Mouse (Mus musculus): ENCODE results near the gene Dna2. TPM values are rescaled to one million over a fixed set of nuclear protein-coding genes. Genes with fewer than 3 reads are reported as not detected.

Dna2 gene
- polyA plus RNA-seq, 1 experiment from 2014 or later, result 40.7 TPM

DNA sequence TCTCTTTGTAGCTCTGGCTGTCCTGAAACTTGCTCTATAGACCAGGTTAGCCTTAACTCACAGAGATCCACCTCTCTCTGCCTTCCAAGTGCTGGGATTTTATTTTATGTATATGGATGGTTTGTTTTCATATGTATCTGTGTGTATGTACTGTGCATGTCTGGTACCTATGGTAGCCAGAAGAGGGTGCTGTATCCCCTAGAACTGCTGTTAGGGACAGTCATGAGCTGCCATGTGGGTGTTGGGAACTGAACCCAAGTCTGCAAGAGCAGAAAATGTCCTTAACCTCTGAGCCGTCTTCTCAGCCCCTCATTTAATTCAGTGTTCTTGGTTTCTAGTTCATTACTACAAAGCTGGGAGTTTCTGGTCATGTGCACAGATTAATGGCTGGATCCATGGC, 14.4 kb upstream of the Dna2 start:
- WGBS, result 95% methylated on average over 1 of the region's 1 CpGs
- peaks cover 61% of the 10 kb centered on the region for H3K36me3 ChIP-seq

DNA sequence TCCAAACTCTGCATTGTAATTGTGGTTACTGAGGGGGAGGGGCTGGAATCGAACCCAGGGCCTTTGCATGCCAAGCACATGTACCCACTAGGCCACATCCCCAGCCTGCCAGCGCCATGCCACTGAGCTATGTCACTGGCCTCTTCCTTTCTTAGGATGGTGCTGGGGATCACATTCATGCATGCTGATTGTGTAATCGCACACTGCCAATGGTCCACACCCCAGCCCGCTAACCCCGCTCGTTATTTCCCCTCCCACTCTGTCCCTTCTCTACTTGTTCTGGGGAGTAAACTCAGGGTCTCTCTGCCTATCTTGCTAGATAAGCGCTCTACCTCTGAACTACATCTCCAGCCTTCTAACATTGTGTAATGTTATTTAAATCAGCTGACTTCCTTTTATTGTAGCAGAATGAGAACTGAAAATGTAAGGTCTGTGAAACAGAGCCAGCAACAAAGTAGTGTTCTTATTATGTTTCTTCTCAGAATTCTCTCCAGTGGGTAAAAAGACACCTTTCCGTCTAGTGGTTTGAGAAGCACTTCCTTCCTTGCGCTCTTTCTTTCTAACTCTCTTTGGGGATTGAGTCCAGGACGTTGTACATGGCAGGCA, 1.7 kb upstream of the Dna2 start:
- no peak overlapping the region for H3K4me3 ChIP-seq
- H3K4me1 ChIP-seq, result peaks cover 6% of the 10 kb centered on the region; the same call in 1 of the 2 replicates
- H3K27me3 ChIP-seq (ENCODE audit: low read depth, poor library complexity, severe bottlenecking), result no peaks in the 10 kb centered on the region
- DNase-seq (ENCODE audit: low spot score), result no peak
- WGBS, result 89% methylated on average over 10 of the region's 10 CpGs
- no peaks in the 10 kb centered on the region for H3K9me3 ChIP-seq (replicated peaks)
- no peak overlapping the region for H3K27ac ChIP-seq
- peaks cover 39% of the 10 kb centered on the region for H3K36me3 ChIP-seq

More for the DNA sequence above, 14.4 kb upstream of the Dna2 start:
- H3K4me1 ChIP-seq, result no peaks in the 10 kb centered on the region
- no peak overlapping the region for H3K4me3 ChIP-seq
- H3K27me3 ChIP-seq (ENCODE audit: low read depth, poor library complexity, severe bottlenecking), result no peaks in the 10 kb centered on the region
- DNase-seq (ENCODE audit: low spot score), result no peak
- H3K27ac ChIP-seq, result no peak overlapping the region
- no peaks in the 10 kb centered on the region for H3K9me3 ChIP-seq (replicated peaks)

DNA sequence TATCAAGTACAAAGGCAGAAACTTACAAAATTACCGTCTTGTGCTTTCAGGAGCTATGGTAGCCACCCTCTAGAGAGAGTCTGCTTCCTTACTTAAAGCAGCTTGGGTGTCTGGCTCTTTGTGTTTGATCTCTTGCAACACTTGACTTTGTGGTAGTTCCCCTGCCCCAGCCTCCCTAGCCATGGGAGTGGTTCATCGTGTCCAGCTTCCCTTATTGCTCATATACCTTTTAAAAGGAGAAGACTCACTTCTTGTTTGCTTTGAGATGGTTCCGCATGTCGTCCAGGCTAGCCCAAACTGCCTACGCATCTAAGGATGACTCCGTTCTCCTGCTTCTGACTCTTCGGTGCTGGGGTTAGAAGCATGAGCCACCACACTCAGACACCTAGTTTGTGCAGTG, 1.7 kb downstream of the Dna2 start:
- H3K4me3 ChIP-seq, result 0 out of 2 replicates have a peak overlapping the region, but pooled peaks have one; percentile 80
- DNase-seq (ENCODE audit: low spot score), result no peak
- 94% methylated on average over 7 of the region's 7 CpGs for WGBS
- H3K9me3 ChIP-seq (replicated peaks), result no peaks in the 10 kb centered on the region
- H3K36me3 ChIP-seq, result peaks cover 58% of the 10 kb centered on the region
- no peak overlapping the region for H3K27ac ChIP-seq
- H3K27me3 ChIP-seq (ENCODE audit: low read depth, poor library complexity, severe bottlenecking), result no peaks in the 10 kb centered on the region
- peaks cover 6% of the 10 kb centered on the region; the same call in 1 of the 2 replicates for H3K4me1 ChIP-seq

DNA sequence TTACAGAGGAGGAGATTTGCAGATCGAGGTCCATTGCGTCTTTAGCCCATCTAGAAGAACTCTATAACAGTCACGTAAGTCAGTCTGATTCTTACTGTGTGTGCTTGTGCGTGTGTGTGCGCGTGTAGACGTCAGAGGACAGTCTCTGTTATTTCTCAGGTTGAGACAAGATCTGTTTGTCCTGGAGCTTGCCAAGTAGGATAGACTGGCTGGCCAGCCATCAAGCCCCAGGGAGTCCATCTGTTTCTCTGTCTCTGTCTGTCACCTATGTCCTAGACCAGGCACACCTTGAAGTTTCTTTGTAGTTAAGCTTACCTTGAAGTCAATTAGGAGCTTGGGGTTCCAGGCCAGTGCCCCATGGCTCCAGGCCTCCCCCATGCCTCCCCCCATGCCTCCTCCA, 17.1 kb downstream of the Dna2 start:
- H3K36me3 ChIP-seq, result peaks cover 97% of the 10 kb centered on the region
- 94% methylated on average over 7 of the region's 7 CpGs for WGBS
- H3K27ac ChIP-seq, result no peak overlapping the region
- H3K4me3 ChIP-seq, result no peak overlapping the region
- no peaks in the 10 kb centered on the region for H3K9me3 ChIP-seq (replicated peaks)
- no peaks in the 10 kb centered on the region for H3K4me1 ChIP-seq
- no peaks in the 10 kb centered on the region for H3K27me3 ChIP-seq (ENCODE audit: low read depth, poor library complexity, severe bottlenecking)
- DNase-seq (ENCODE audit: low spot score), result no peak

DNA sequence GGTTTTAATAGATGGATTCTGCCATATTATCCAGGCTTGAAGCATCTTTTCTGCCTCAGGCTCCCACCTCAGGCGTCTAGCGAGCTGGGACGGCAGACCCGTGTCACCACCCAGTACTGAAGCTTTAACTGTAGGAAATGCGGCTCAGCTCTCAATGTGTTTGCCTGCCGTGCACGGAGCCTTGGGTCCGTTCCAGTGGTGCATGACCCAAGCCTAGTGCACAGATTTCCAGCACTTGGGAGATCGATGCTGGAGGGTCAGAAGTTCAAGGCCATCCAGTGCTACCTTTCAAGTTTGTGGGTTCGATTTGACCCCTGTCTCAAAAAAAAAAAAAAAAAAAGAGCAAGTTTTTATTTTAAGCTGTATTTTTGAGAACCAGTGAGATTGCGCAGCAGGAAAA, 19.0 kb downstream of the Dna2 start:
- no peak for DNase-seq (ENCODE audit: low spot score)
- no peak overlapping the region for H3K4me3 ChIP-seq
- 95% methylated on average over 11 of the region's 11 CpGs for WGBS
- H3K27ac ChIP-seq, result no peak overlapping the region
- H3K27me3 ChIP-seq (ENCODE audit: low read depth, poor library complexity, severe bottlenecking), result no peaks in the 10 kb centered on the region
- no peaks in the 10 kb centered on the region for H3K4me1 ChIP-seq
- peaks cover 97% of the 10 kb centered on the region for H3K36me3 ChIP-seq
- H3K9me3 ChIP-seq (replicated peaks), result no peaks in the 10 kb centered on the region

DNA sequence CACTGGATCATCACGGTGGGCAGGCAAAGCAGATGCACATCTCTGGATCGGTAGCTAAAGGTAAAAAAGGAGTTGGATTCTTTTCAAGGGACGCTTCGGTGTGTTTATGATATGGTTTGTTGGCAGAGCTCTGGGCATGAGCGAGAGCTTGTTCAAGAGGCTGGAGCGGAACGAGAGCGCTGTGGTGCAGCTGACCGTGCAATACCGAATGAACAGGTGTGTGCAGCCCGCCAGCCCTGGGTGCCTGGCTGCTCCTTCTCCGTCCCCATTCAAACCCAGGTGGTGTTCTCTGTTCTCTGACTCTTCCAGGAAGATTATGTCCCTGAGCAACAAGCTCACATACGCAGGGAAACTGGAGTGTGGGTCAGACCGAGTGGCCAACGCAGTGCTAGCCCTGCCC, 19.5 kb downstream of the Dna2 start:
- no peaks in the 10 kb centered on the region for H3K4me1 ChIP-seq
- no peaks in the 10 kb centered on the region for H3K9me3 ChIP-seq (replicated peaks)
- no peak for DNase-seq (ENCODE audit: low spot score)
- H3K4me3 ChIP-seq, result no peak overlapping the region
- H3K27ac ChIP-seq, result no peak overlapping the region
- WGBS, result 94% methylated on average over 15 of the region's 15 CpGs
- H3K36me3 ChIP-seq, result peaks cover 97% of the 10 kb centered on the region
- no peaks in the 10 kb centered on the region for H3K27me3 ChIP-seq (ENCODE audit: low read depth, poor library complexity, severe bottlenecking)

DNA sequence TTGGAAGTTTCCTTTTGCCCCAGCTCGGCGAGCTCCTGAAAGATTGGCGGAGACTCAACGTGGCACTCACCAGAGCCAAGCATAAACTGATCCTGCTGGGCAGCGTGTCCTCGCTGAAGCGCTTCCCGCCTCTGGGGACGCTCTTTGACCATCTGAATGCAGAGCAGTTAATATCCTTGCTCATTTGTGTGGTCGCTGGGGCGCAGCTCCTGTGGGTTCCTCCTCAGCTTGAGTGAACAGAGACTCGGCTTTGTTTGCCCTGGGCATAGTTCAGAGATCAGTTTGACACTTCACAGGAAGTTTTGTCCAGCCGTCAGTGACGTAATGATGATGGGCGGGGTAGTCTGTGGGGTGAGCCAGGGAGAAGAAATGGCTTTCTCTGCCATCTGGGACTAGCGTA, 25.0 kb downstream of the Dna2 start:
- DNase-seq (ENCODE audit: low spot score), result no peak
- H3K4me1 ChIP-seq, result no peaks in the 10 kb centered on the region
- no peaks in the 10 kb centered on the region for H3K27me3 ChIP-seq (ENCODE audit: low read depth, poor library complexity, severe bottlenecking)
- 87% methylated on average over 16 of the region's 16 CpGs for WGBS
- H3K9me3 ChIP-seq (replicated peaks), result no peaks in the 10 kb centered on the region
- H3K36me3 ChIP-seq, result peaks cover 89% of the 10 kb centered on the region
- H3K27ac ChIP-seq, result no peak overlapping the region
- no peak overlapping the region for H3K4me3 ChIP-seq

DNA sequence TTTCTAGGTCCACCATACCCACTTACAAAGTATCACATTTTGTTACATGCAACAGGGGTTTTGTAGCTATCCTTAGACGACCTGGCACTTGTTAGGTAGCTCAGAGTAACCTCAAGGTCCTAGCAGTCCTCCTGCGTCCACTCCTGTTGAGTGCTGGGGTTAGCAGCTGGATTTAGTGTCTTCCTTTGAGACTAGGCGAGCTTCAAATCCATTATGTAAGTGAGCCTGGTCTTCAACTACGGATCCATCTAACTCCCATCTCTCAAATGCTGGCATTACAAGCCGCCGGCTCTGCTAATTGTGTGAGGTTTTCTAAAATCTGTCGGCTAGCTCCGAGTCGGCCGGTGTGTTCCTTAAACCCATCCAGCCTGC, 32.8 kb downstream of the Dna2 start:
- peaks cover 41% of the 10 kb centered on the region for H3K36me3 ChIP-seq
- peak overlapping the region; percentile 96 for H3K27ac ChIP-seq
- no peak for DNase-seq (ENCODE audit: low spot score)
- no peaks in the 10 kb centered on the region for H3K9me3 ChIP-seq (replicated peaks)
- H3K4me3 ChIP-seq, result peak overlapping the region; percentile 77
- H3K27me3 ChIP-seq (ENCODE audit: low read depth, poor library complexity, severe bottlenecking), result no peaks in the 10 kb centered on the region
- WGBS, result 11% methylated on average over 10 of the region's 10 CpGs
- H3K4me1 ChIP-seq, result peaks cover 10% of the 10 kb centered on the region

DNA sequence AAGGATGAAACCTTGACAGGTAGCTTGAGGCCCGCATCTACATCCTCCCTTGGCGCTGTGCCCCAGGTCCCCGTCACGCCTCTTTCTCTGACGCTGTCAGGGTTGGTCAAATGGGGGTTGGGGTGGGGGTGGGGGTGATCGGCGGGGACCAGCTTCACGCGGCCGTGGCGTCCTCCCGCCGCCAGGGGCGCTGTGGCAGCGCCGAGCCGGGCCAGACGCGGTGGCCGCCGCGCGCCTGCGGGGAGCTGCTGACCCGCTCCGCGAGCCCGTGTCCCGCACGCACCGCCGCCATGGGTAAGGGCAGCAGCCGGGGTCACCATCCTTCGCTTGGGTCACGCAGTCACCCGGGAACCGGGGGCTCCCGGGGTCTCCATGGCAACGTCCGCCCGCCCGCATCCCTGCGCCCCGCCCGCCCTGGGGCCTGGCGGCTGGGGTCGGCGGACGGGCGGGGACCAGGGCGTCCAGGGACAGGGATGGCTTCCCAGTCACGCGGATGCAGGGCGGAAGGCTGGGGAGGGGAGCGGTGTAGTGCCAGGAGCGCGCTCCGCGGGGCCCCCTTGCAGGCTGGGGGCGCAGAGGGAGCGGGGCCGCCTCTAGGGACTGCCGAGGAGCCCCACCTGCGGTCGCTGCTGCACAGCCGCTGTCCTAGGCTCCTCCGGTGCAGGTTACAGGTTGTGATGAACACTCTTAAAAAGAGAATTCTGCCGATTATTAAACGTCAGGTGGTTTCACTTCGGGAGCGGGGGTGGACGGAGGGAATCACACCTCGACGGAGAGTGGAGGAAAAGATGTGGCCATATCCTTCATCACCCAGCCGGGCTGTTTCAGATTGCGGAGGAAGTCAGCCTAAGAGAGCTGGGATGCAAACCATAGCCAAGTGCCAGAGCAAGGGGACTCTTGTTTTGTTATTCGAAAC, 33.5 kb downstream of the Dna2 start, which contains the start of gene Rufy2:
TSS of gene Rufy2 (plus strand) at position 185 of the 916 bp plus-strand sequence.
- peaks cover 43% of the 10 kb centered on the region for H3K36me3 ChIP-seq
- H3K27me3 ChIP-seq (ENCODE audit: low read depth, poor library complexity, severe bottlenecking), result no peaks in the 10 kb centered on the region
- H3K27ac ChIP-seq, result peak within 1 kb of the TSS; percentile 96
- under 1% methylated on average over 65 of the region's 77 CpGs for WGBS
- peaks cover 10% of the 10 kb centered on the region for H3K4me1 ChIP-seq
- H3K9me3 ChIP-seq (replicated peaks), result no peaks in the 10 kb centered on the region
- H3K4me3 ChIP-seq, result peak within 1 kb of the TSS; percentile 77
- DNase-seq (ENCODE audit: low spot score), result peak; percentile 91

DNA sequence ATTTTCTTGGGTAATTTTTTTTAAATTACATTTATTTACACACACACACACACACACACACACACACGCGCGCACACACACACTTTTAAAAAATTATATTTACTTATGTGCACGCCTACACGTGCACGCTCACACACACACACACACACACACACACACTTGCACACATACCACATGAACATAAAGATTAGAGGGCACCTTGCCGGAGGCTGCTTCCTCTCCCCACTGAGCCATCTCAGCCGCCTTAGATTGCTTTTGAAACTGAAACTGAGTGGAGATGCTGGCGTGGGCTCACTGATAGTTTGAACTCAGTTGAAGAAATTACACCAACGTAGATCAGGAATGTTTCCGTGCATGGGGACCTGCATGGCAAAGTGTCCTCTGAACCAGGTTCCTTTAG, 37.2 kb downstream of the Dna2 start:
- DNase-seq (ENCODE audit: low spot score), result no peak
- Histone ChIP-seq H3K4me1 (peaks cover 10% of the 10 kb centered on the region), H3K4me3 (no peak overlapping the region), H3K27ac (no peak overlapping the region), H3K36me3 (peaks cover 68% of the 10 kb centered on the region), H3K9me3 (replicated peaks) (no peaks in the 10 kb centered on the region), H3K27me3 (ENCODE audit: low read depth, poor library complexity, severe bottlenecking) (no peaks in the 10 kb centered on the region)
- WGBS, result 96% methylated on average over 11 of the region's 11 CpGs

DNA sequence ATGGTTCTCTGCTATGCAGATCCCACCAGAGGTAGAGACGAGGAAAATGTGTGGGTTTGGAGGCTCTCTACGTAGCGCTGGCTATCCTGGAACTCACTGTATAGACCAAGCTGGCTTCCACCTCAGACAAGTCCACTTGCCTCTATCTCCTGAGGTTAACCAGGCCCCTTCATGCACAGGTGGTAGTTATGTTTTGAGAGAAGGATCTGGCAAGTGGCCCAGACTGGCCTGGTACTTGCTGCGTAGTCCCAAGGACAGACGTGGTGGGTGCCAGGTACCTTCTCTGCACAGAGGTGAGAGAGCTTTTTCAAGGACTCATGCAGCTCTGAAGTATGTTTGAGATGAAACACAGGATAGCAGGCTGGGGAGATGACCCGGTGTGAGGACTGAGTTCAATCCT, 37.7 kb downstream of the Dna2 start:
- H3K4me1 ChIP-seq, result peaks cover 10% of the 10 kb centered on the region
- peaks cover 72% of the 10 kb centered on the region for H3K36me3 ChIP-seq
- WGBS, result 94% methylated on average over 6 of the region's 6 CpGs

DNA sequence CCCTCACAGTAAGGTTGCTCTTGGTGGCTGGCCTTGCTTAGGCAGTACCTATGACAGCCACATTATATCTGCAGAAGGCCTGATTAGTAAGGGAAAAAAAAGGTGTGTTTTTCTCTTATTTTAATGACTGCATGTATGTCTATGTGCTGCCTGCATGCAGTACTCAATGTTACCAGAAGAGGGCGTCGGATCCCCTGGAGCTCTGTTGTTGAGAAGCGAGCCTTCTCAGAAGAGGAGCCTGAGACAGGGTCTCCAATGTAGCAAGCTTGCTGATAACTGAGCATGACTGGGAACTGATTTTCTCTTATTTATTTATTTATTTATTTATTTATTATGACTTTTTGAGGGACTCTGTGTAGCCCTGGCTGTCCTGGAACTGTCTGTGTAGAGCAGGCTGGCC, 40.5 kb downstream of the Dna2 start:
- no peaks in the 10 kb centered on the region for H3K27me3 ChIP-seq (ENCODE audit: low read depth, poor library complexity, severe bottlenecking)
- H3K36me3 ChIP-seq, result peaks cover 97% of the 10 kb centered on the region
- H3K4me1 ChIP-seq, result no peaks in the 10 kb centered on the region
- peak; percentile 59 for DNase-seq (ENCODE audit: low spot score)
- no peak overlapping the region for H3K4me3 ChIP-seq
- WGBS, result 38% methylated on average over 3 of the region's 3 CpGs
- H3K27ac ChIP-seq, result no peak overlapping the region
- H3K9me3 ChIP-seq (replicated peaks), result no peaks in the 10 kb centered on the region

More for the DNA sequence above, 37.7 kb downstream of the Dna2 start:
- Histone ChIP-seq H3K4me3 (no peak overlapping the region), H3K9me3 (replicated peaks) (no peaks in the 10 kb centered on the region), H3K27me3 (ENCODE audit: low read depth, poor library complexity, severe bottlenecking) (no peaks in the 10 kb centered on the region), H3K27ac (no peak overlapping the region)
- DNase-seq (ENCODE audit: low spot score), result no peak

DNA sequence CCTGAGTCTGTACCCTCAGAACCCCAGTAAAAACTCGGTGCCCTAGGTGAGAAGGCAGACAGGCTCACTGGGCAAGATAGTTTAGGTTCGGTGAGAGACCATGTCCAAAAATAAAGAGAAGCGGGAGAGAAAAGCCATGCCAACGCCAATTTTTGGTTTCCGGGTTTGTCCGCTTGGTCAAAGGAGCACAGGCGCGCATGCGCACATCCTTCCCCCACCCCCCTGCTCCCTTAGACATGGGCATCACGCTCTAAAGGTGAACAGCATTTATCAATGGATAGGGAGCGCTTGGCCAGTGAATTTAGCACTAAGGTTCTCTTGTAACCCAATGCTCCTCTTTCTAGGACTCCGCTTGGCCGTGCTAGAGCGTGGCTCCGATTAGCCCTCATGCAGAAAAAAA, 43.8 kb downstream of the Dna2 start:
- DNase-seq (ENCODE audit: low spot score), result no peak
- WGBS, result 96% methylated on average over 15 of the region's 15 CpGs
- H3K4me1 ChIP-seq, result no peaks in the 10 kb centered on the region
- H3K27ac ChIP-seq, result no peak overlapping the region
- no peaks in the 10 kb centered on the region for H3K27me3 ChIP-seq (ENCODE audit: low read depth, poor library complexity, severe bottlenecking)
- no peaks in the 10 kb centered on the region for H3K9me3 ChIP-seq (replicated peaks)
- H3K36me3 ChIP-seq, result peaks cover 97% of the 10 kb centered on the region
- no peak overlapping the region for H3K4me3 ChIP-seq
